Mouse (Mus musculus): ENCODE data around the gene Pxmp2.

Pxmp2 gene

GRCm38 (mm10) chr5:110230780-110231461 lies 55.1 kb downstream of the Pxmp2 start, which contains the start of gene Ankle2:
Gene Ankle2 (plus strand): TSS chr5:110231004.
- DNase-seq (ENCODE audit: low spot score), result peak; percentile 93

DNA sequence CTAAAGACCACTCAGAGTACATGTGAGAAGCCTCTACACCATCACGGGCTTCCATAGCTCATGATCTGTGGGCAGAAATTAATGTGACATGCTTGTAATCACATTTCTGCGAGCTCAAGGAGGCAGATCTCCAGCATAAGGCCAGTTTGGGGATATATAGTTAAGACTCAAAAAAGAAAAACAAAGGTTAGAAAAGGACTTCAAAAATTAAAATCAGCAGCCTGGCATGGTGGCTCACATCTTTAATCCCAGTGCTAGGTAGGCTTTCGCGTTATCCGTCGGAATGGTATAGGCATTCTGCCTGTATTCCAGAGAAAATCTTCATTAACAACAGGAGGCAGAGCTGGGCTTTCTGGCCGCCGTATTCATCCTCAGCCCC lies 55.6 kb downstream of the Pxmp2 start:
- no peak for DNase-seq (ENCODE audit: low spot score)

DNA sequence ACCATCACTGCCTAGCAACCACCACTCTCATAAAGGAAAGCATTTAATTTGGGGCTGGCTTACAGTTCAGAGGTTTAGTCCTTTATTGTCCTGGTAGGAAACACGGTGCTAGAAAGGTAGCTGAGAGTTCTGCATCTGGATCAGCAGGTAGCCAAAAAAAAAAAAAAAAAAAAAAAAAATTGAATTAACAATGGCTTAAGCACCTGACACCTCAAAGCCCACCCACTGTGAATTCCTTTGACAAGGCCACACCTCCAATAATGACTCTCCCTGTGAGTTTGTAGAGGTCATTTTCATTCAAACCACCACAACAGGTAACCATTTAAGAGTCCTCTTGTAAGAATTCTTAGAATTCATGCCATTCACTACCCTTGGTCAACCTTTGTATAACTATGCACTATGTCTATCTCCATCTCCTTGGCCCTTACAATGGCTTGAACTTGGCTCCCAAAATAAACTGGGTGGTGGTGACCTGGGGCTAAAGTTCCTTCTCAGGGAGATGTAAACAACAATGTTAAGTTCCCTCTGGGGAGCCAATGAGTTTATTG lies 58.6 kb downstream of the Pxmp2 start:
- DNase-seq (ENCODE audit: low spot score), result no peak

DNA sequence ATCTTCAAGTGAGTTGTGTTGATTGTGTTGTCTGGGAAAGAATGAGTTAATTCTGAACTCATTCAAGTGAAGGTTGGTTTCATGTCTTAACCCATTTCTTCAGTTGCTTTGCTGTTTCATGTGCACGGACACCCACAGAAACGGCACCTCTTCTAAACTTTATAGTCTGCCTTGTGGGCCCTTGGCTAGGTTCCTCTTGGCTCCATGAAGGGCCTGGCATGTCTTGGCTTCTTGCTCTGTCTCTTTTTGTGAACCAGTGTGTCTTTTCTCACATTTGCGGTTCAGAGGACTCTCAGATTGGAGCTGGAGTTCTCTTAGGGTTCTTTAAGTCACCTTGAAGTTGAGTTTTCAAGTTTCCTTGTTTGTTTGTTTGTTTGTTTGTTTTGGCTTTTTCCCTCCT lies 60.9 kb downstream of the Pxmp2 start:
- DNase-seq (ENCODE audit: low spot score), result no peak

All from ovary, postnatal 14 days (tissue).